ENCODE assay signal across 9 mouse cellular contexts in genomic region chr19:6426703-6427500, GRCm38 (mm10). TPM values are rescaled to one million over a fixed set of nuclear protein-coding genes. Genes with fewer than 3 reads are reported as not detected.
DNase-seq lines count a peak whose midpoint lies in the region; TF ChIP-seq lines count a peak whose summit lies in the region.
"Had no signal": no experiment of that assay in that cellular context is flagged by ENCODE, and none has a peak within 500 bp of the region (broad histone marks: within the 10 kb centered on the region; RNA-seq: fewer than 3 reads in every experiment).

No protein-coding gene starts in this region.

- no peak overlapping the region for H3K4me2 ChIP-seq in myocyte (ENCODE audit: low read depth)

- intact Hi-C loops in heart, postnatal 25 days (cut with DNase I), result no loop called here
- intact Hi-C loops in left cerebral cortex, adult 2 months (cut with DNase I), result no loop called here

- H3K36me3 ChIP-seq in forebrain, embryonic 10.5 days (replicated peaks), result no peaks in the 10 kb centered on the region
- H3K36me3 ChIP-seq in myocyte (ENCODE audit: control insufficient read depth, insufficient read depth), result no peaks in the 10 kb centered on the region

- peak; percentile 71 for DNase-seq in heart, postnatal 4 days
- no peak for DNase-seq in heart, postnatal 25 days (ENCODE audit: low spot score)
- peak; percentile 73 for DNase-seq in Muller cell, postnatal 12 days (ENCODE audit: inconsistent ontology term)
- peak; percentile 70 for DNase-seq in forebrain, embryonic 10.5 days (ENCODE audit: extremely low spot score, low spot score)
- DNase-seq in kidney, postnatal 10 days, result peak; percentile 80
- DNase-seq in left cerebral cortex, adult 2 months (ENCODE audit: extremely low spot score in 1 of 2, low spot score in 2 of 2), result no peak
- no peak for DNase-seq in right cerebral cortex, adult 2 months (ENCODE audit: low spot score in 2 of 2)

- peaks cover 3% of the 10 kb centered on the region; the same call in 1 of the 2 replicates for H3K9me3 ChIP-seq in forebrain, embryonic 10.5 days

- peaks cover 91% of the 10 kb centered on the region for H3K27me3 ChIP-seq in forebrain, embryonic 10.5 days (ENCODE audit: poor library complexity, severe bottlenecking)
- peaks cover 69% of the 10 kb centered on the region for H3K27me3 ChIP-seq in myocyte (ENCODE audit: control insufficient read depth, insufficient read depth, insufficient read length)

- peak overlapping the region; percentile 55; the same call in 1 of the 2 replicates for H3K4me3 ChIP-seq in forebrain, embryonic 10.5 days
- H3K4me3 ChIP-seq in myocyte, result no peak overlapping the region
- no peak overlapping the region for H3K4me3 ChIP-seq in left cerebral cortex, adult 2 months

- no peaks in the 10 kb centered on the region for H3K79me2 ChIP-seq in myocyte (ENCODE audit: control insufficient read depth, insufficient read depth)

- no peak overlapping the region for H3ac ChIP-seq in myocyte (ENCODE audit: control insufficient read depth, insufficient read length)

- H3K27ac ChIP-seq in forebrain, embryonic 10.5 days, result no peak overlapping the region
- H3K27ac ChIP-seq in left cerebral cortex, adult 2 months, result no peak overlapping the region
- H3K27ac ChIP-seq: macrophage had no signal

- TF ChIP-seq POLR2A in myocyte (IDR thresholded peaks at IDR 0.05; ENCODE audit: insufficient read length, low read depth), result no peak

- peaks cover 57% of the 10 kb centered on the region for H3K4me1 ChIP-seq in forebrain, embryonic 10.5 days

- whole genome bisulfite sequencing in forebrain, embryonic 10.5 days, result 22% methylated on average over 13 of the region's 13 CpGs

- no peak for TF ChIP-seq CTCF in left cerebral cortex, adult 2 months (IDR thresholded peaks at IDR 0.05)

TF ChIP-seq in myocyte, 11 proteins besides CTCF, POLR2A, EP300 and RAD21:
- TF ChIP-seq CEBPB (IDR thresholded peaks at IDR 0.05; ENCODE audit: insufficient read depth, poor library complexity, severe bottlenecking) (no peak), MAX (IDR thresholded peaks at IDR 0.05; ENCODE audit: low read depth) (no peak), REST (IDR thresholded peaks at IDR 0.05; ENCODE audit: insufficient read depth, insufficient read length) (peak; percentile 80)

RNA-seq across cellular contexts. Expression of gene Nrxn2, which starts 8.4 kb away (rescaled TPM):
- total RNA-seq in heart, postnatal 4 days (2021), result 1 to 10 TPM; 3.5 to 3.7 TPM
- 1 to 10 TPM; 3.4 to 4.4 TPM for total RNA-seq in heart, postnatal 25 days (2021)
- 2.8 and 3.1 TPM in 2 replicates for polyA plus RNA-seq in forebrain, embryonic 10.5 days (2016; fragmentation: Nextera tagmentation; extraction: Ambion mirVana)
- 0.01 TPM for polyA plus RNA-seq in myocyte (2012; fragmentation: generic; extraction: Trizol)
- total RNA-seq in left cerebral cortex, adult 2 months (2021), result 100 to 1,000 TPM; 618 to 620 TPM
- polyA plus RNA-seq: macrophage had no signal

RNA-seq across cellular contexts. Expression of gene Rasgrp2, which starts 27.8 kb away (rescaled TPM):
- 10 to 100 TPM; 42.6 to 45.1 TPM for total RNA-seq in heart, postnatal 4 days (2021)
- 10 to 100 TPM; 43.2 to 55.2 TPM for total RNA-seq in heart, postnatal 25 days (2021)
- 15.6 and 17.0 TPM in 2 replicates for polyA plus RNA-seq in forebrain, embryonic 10.5 days (2016; fragmentation: Nextera tagmentation; extraction: Ambion mirVana)
- polyA plus RNA-seq in myocyte (2012; fragmentation: generic; extraction: Trizol), result 8.0 TPM
- 10 to 100 TPM; 61.1 to 72.2 TPM for total RNA-seq in left cerebral cortex, adult 2 months (2021)

RNA-seq across cellular contexts. Expression of gene Pygm, which starts 42.7 kb away (rescaled TPM):
- 100 to 1,000 TPM; 455 to 466 TPM for total RNA-seq in heart, postnatal 4 days (2021)
- total RNA-seq in heart, postnatal 25 days (2021), result 1,000 to 10,000 TPM; 1,128 to 1,145 TPM
- polyA plus RNA-seq in forebrain, embryonic 10.5 days (2016; fragmentation: Nextera tagmentation; extraction: Ambion mirVana), result 0.83 and 2.0 TPM in 2 replicates
- polyA plus RNA-seq in myocyte (2012; fragmentation: generic; extraction: Trizol), result 232 TPM
- 10 to 100 TPM; 28.4 to 32.7 TPM for total RNA-seq in left cerebral cortex, adult 2 months (2021)

Comparison
In these comparisons a context has a peak if more than half of its experiments do, and no peak if none do; other contexts are left out.
1. DNase-seq: peak in heart, postnatal 4 days (single experiment), Muller cell, postnatal 12 days (single experiment), forebrain, embryonic 10.5 days (single experiment) and kidney, postnatal 10 days (single experiment); none in heart, postnatal 25 days (single experiment), left cerebral cortex, adult 2 months (0 of 2) and right cerebral cortex, adult 2 months (0 of 2).
2. RNA of gene Nrxn2, which starts 8.4 kb away (total RNA-seq): 618 to 620 TPM in left cerebral cortex, adult 2 months; 3.4 to 4.4 TPM in heart, postnatal 25 days and 3.5 to 3.7 TPM in heart, postnatal 4 days; every median in the first group is over 100 times any median in the second.
3. RNA of gene Pygm, which starts 42.7 kb away (total RNA-seq): 1,128 to 1,145 TPM in heart, postnatal 25 days and 455 to 466 TPM in heart, postnatal 4 days; 28.4 to 32.7 TPM in left cerebral cortex, adult 2 months; every median in the first group is over 10 times any median in the second.